Mouse (Mus musculus): ENCODE measurements around the gene Prdx2. TPM values are rescaled to one million over a fixed set of nuclear protein-coding genes. Genes with fewer than 3 reads are reported as not detected.
A peak's percentile ranks its signal among the peaks of the same experiment; 100 is the strongest.

Gene Prdx2
- total and polyA plus RNA-seq, 2 experiments from 2014 or later = 758 to 809 TPM

- peak; percentile 57 for ATAC-seq (ENCODE audit: insufficient read depth, low read depth)
- peak within 1 kb of the TSS; percentile 43 for H3K4me3 ChIP-seq (ENCODE audit: low read depth, low read length)
- TF ChIP-seq CTCF (IDR thresholded peaks at IDR 0.05; ENCODE audit: low read depth) (0 out of 2 replicates have a peak, but pooled peaks have one; percentile 31), EP300 (IDR thresholded peaks at IDR 0.05; ENCODE audit: low read depth) (no peak)
- under 1% methylated on average over 42 of the region's 50 CpGs for WGBS
- H3K9me3 ChIP-seq (replicated peaks; ENCODE audit: control insufficient read depth, low read length) = no peaks in the 10 kb centered on the region
- peaks cover 68% of the 10 kb centered on the region for H3K27me3 ChIP-seq (ENCODE audit: control insufficient read depth, insufficient read depth, low read length)
- DNase-seq (ENCODE audit: low spot score) = peak; percentile 50
- no peak within 1 kb of the TSS for H3K9ac ChIP-seq (replicated peaks; ENCODE audit: low read depth, low read length)
- peak within 1 kb of the TSS; percentile 66 for H3K4me2 ChIP-seq (ENCODE audit: low read depth, low read length)
- no peaks in the 10 kb centered on the region for H3K36me3 ChIP-seq (replicated peaks; ENCODE audit: control insufficient read depth, insufficient read depth, low read length)
- no peak within 1 kb of the TSS for H3K27ac ChIP-seq (ENCODE audit: low read depth)
- H3K4me1 ChIP-seq (ENCODE audit: control insufficient read depth, insufficient read depth) = 0 out of 2 replicates have a peak, but pooled peaks cover 6% of the 10 kb centered on the region
Observed at GRCm38 (mm10) chr8:84936962-84937546, 32.3 kb upstream of the Prdx2 start, which contains the start of gene Mast1. Gene Mast1 (minus strand): TSS chr8:84937359.

- H3K36me3 ChIP-seq (replicated peaks; ENCODE audit: control insufficient read depth, insufficient read depth, low read length) = no peaks in the 10 kb centered on the region
- no peaks in the 10 kb centered on the region for H3K9me3 ChIP-seq (replicated peaks; ENCODE audit: control insufficient read depth, low read length)
- no peak overlapping the region for H3K4me2 ChIP-seq (ENCODE audit: low read depth, low read length)
- H3K27me3 ChIP-seq (ENCODE audit: control insufficient read depth, insufficient read depth, low read length) = peaks cover 68% of the 10 kb centered on the region
- WGBS = 57% methylated on average over 13 of the region's 13 CpGs
- ATAC-seq (ENCODE audit: insufficient read depth, low read depth) = no peak
- no peak overlapping the region for H3K9ac ChIP-seq (replicated peaks; ENCODE audit: low read depth, low read length)
- DNase-seq (ENCODE audit: low spot score) = no peak
- H3K27ac ChIP-seq (ENCODE audit: low read depth) = no peak overlapping the region
- H3K4me1 ChIP-seq (ENCODE audit: control insufficient read depth, insufficient read depth) = 0 out of 2 replicates have a peak, but pooled peaks cover 6% of the 10 kb centered on the region
- H3K4me3 ChIP-seq (ENCODE audit: low read depth, low read length) = no peak overlapping the region
- TF ChIP-seq EP300 (IDR thresholded peaks at IDR 0.05; ENCODE audit: low read depth) (no peak), CTCF (IDR thresholded peaks at IDR 0.05; ENCODE audit: low read depth) (no peak)
Observed at GRCm38 (mm10) chr8:84937620-84938485, 31.5 kb upstream of the Prdx2 start.

DNA sequence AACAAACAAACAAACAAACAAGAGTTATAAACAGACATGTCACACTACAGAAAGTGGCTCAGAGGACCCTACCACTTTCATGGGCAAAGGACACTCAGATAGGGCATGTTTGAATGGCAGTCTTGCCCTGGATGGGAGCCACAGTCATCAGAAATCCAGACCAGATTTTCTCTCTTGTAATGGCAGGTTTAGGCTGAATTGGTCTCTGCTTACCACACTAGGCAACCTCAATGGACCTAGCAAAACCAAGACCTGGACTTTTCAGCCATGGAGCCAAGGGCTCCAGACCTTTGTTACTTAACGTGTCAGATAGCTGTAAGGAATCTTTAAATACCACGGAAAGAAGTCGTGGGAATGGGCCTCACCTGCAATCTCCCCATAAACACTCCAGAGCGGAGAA lies 25.7 kb upstream of the Prdx2 start:
- TF ChIP-seq EP300 (IDR thresholded peaks at IDR 0.05; ENCODE audit: low read depth) = no peak
- TF ChIP-seq CTCF (IDR thresholded peaks at IDR 0.05; ENCODE audit: low read depth) = no peak
- H3K36me3 ChIP-seq (replicated peaks; ENCODE audit: control insufficient read depth, insufficient read depth, low read length) = no peaks in the 10 kb centered on the region
- H3K4me3 ChIP-seq (ENCODE audit: low read depth, low read length) = no peak overlapping the region
- no peak overlapping the region for H3K9ac ChIP-seq (replicated peaks; ENCODE audit: low read depth, low read length)
- DNase-seq (ENCODE audit: low spot score) = no peak
- 0 out of 2 replicates have a peak, but pooled peaks cover 5% of the 10 kb centered on the region for H3K4me1 ChIP-seq (ENCODE audit: control insufficient read depth, insufficient read depth)
- no peak overlapping the region for H3K27ac ChIP-seq (ENCODE audit: low read depth)
- no peaks in the 10 kb centered on the region for H3K9me3 ChIP-seq (replicated peaks; ENCODE audit: control insufficient read depth, low read length)
- ATAC-seq (ENCODE audit: insufficient read depth, low read depth) = no peak
- H3K4me2 ChIP-seq (ENCODE audit: low read depth, low read length) = no peak overlapping the region
- H3K27me3 ChIP-seq (ENCODE audit: control insufficient read depth, insufficient read depth, low read length) = peaks cover 63% of the 10 kb centered on the region
- WGBS = 22% methylated on average over 4 of the region's 4 CpGs

- Histone ChIP-seq H3K36me3 (replicated peaks; ENCODE audit: control insufficient read depth, insufficient read depth, low read length) (no peaks in the 10 kb centered on the region), H3K4me3 (ENCODE audit: low read depth, low read length) (peak overlapping the region; percentile 8; the same call in 1 of the 2 replicates), H3K27me3 (ENCODE audit: control insufficient read depth, insufficient read depth, low read length) (peaks cover 56% of the 10 kb centered on the region), H3K9me3 (replicated peaks; ENCODE audit: control insufficient read depth, low read length) (no peaks in the 10 kb centered on the region), H3K4me2 (ENCODE audit: low read depth, low read length) (no peak overlapping the region), H3K9ac (replicated peaks; ENCODE audit: low read depth, low read length) (no peak overlapping the region), H3K27ac (ENCODE audit: low read depth) (no peak overlapping the region), H3K4me1 (ENCODE audit: control insufficient read depth, insufficient read depth) (0 out of 2 replicates have a peak, but pooled peaks cover 5% of the 10 kb centered on the region)
- WGBS = 3% methylated on average over 26 of the region's 26 CpGs
- no peak for TF ChIP-seq EP300 (IDR thresholded peaks at IDR 0.05; ENCODE audit: low read depth)
- TF ChIP-seq CTCF (IDR thresholded peaks at IDR 0.05; ENCODE audit: low read depth) = no peak
- DNase-seq (ENCODE audit: low spot score) (no peak), ATAC-seq (ENCODE audit: insufficient read depth, low read depth) (no peak)
Observed at GRCm38 (mm10) chr8:84944478-84945160, 24.8 kb upstream of the Prdx2 start.

DNA sequence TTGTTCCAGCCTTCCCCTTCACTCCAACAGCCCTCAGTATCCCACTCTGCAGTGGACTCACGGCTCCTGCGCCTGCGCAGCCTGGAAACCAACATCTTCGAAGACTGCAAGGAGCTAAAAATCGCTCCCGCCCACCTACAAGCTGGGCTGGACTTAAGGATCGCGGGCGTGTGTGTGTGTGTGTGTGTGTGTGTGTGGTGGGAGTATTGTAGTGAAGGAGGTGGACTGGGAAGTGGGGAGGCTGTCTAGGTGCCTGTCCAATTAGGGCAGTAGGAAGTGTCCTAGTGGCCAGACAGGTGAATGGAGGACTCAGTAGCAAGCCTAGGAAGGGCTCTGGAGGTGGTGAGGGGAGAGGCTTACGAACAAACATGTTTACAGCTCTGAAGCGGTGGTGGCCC lies 24.2 kb upstream of the Prdx2 start:
- ATAC-seq (ENCODE audit: insufficient read depth, low read depth) = no peak
- Histone ChIP-seq H3K27ac (ENCODE audit: low read depth) (no peak overlapping the region), H3K9me3 (replicated peaks; ENCODE audit: control insufficient read depth, low read length) (no peaks in the 10 kb centered on the region), H3K4me3 (ENCODE audit: low read depth, low read length) (no peak overlapping the region; the same call in 1 of the 2 replicates), H3K36me3 (replicated peaks; ENCODE audit: control insufficient read depth, insufficient read depth, low read length) (no peaks in the 10 kb centered on the region), H3K27me3 (ENCODE audit: control insufficient read depth, insufficient read depth, low read length) (peaks cover 62% of the 10 kb centered on the region), H3K4me2 (ENCODE audit: low read depth, low read length) (no peak overlapping the region), H3K9ac (replicated peaks; ENCODE audit: low read depth, low read length) (no peak overlapping the region), H3K4me1 (ENCODE audit: control insufficient read depth, insufficient read depth) (0 out of 2 replicates have a peak, but pooled peaks cover 5% of the 10 kb centered on the region)
- 11% methylated on average over 11 of the region's 11 CpGs for whole genome bisulfite sequencing
- no peak for DNase-seq (ENCODE audit: low spot score)
- TF ChIP-seq EP300 (IDR thresholded peaks at IDR 0.05; ENCODE audit: low read depth) = no peak
- TF ChIP-seq CTCF (IDR thresholded peaks at IDR 0.05; ENCODE audit: low read depth) = no peak
